Mouse (Mus musculus) liver, embryonic 16.5 days (tissue): ENCODE results near the gene Nr4a3. TPM values are rescaled to one million over a fixed set of nuclear protein-coding genes. Genes with fewer than 3 reads are reported as not detected.

Experiments used
- ATAC-seq: fragments of 200-750 bp; cut with Nextera tagmentation; 2 replicates; pipeline ENCODE4 v1.8.0; 2017; ENCODE audit warnings: low read depth, mild to moderate bottlenecking, moderate number of reproducible peaks, moderate library complexity
- H3K27ac ChIP-seq: fragments of 300-500 bp; sonication (generic); 2 replicates; pipeline ENCODE4 v1.5.1; 2014; ENCODE audit warnings: mild to moderate bottlenecking, low read length
- H3K27me3 ChIP-seq: fragments of 300-500 bp; sonication (generic); 2 replicates; pipeline ENCODE4 v1.6.1; 2014; ENCODE audit warnings: low read depth, low read length, mixed read lengths; ENCODE audit not compliant: control insufficient read depth, insufficient read depth
- H3K36me3 ChIP-seq: fragments of 300-500 bp; sonication (generic); 2 replicates; pipeline ENCODE4 v1.6.1; 2014; ENCODE audit warnings: mild to moderate bottlenecking; ENCODE audit not compliant: control insufficient read depth, insufficient read depth
- H3K4me1 ChIP-seq: fragments of 300-500 bp; sonication (generic); 2 replicates; pipeline ENCODE4 v1.6.1; 2014; ENCODE audit warnings: low read depth, low read length, mixed read lengths; ENCODE audit not compliant: control insufficient read depth
- H3K4me2 ChIP-seq: fragments of 300-500 bp; sonication (generic); 2 replicates; pipeline ENCODE4 v1.6.1; 2014; ENCODE audit warnings: low read depth, low read length, mixed read lengths
- H3K4me3 ChIP-seq: fragments of 300-500 bp; sonication (generic); 2 replicates; pipeline ENCODE4 v1.5.1; 2014; ENCODE audit warnings: low read depth, mild to moderate bottlenecking, low read length
- H3K9ac ChIP-seq: fragments of 300-500 bp; sonication (generic); 2 replicates; pipeline ENCODE4 v1.6.1; 2014; ENCODE audit warnings: low read depth, low read length
- H3K9me3 ChIP-seq: fragments of 300-500 bp; sonication (generic); replicated peaks from 2 replicates; pipeline ENCODE4 v1.6.1; 2016; ENCODE audit warnings: low read length; ENCODE audit not compliant: control insufficient read depth
- WGBS: fragments of 180-500 bp; shearing (Covaris S2); extraction: QIAGEN DNeasy Blood & Tissue Kit; methylation state at CpG from one replicate; pipeline ENCODE4 v1.1.7; 2014; ENCODE audit not compliant: insufficient replicate concordance; 5-methylcytosine and 5-hydroxymethylcytosine counted together
- polyA plus RNA-seq: library from polyadenylated mRNA; unstranded; fragments of >200 nt; fragmentation: Nextera tagmentation; extraction: Ambion mirVana; gene quantifications from 2 replicates; pipeline ENCODE4 v1.2.1, GENCODE M21; 2015

The Nr4a3 gene
- polyA plus RNA-seq, 1 experiment from 2014 or later, result not detected

- H3K27me3 ChIP-seq, result no peaks in the 10 kb centered on the region
- no peak overlapping the region for H3K9ac ChIP-seq
- ATAC-seq, result no peak
- no peak overlapping the region for H3K27ac ChIP-seq
- H3K9me3 ChIP-seq, result no peaks in the 10 kb centered on the region
- no peak overlapping the region for H3K4me3 ChIP-seq
- 52% methylated on average over 8 of the region's 8 CpGs for WGBS
- H3K36me3 ChIP-seq, result no peaks in the 10 kb centered on the region
- no peak overlapping the region for H3K4me2 ChIP-seq
- H3K4me1 ChIP-seq, result no peaks in the 10 kb centered on the region
Measured at GRCm38 (mm10) chr4:48079285-48080039, 34.5 kb downstream of the Nr4a3 start.

- Histone ChIP-seq H3K9me3 (no peaks in the 10 kb centered on the region), H3K27me3 (no peaks in the 10 kb centered on the region), H3K9ac (no peak overlapping the region), H3K4me1 (peaks cover 8% of the 10 kb centered on the region), H3K27ac (no peak overlapping the region), H3K4me2 (no peak overlapping the region), H3K36me3 (no peaks in the 10 kb centered on the region), H3K4me3 (no peak overlapping the region)
- 73% methylated on average over 4 of the region's 4 CpGs for WGBS
- no peak for ATAC-seq
Measured at GRCm38 (mm10) chr4:48083452-48083851, 38.5 kb downstream of the Nr4a3 start.

GRCm38 (mm10) chr4:48086609-48087008 lies 41.7 kb downstream of the Nr4a3 start:
- no peak overlapping the region for H3K4me3 ChIP-seq
- H3K4me2 ChIP-seq, result no peak overlapping the region
- H3K27me3 ChIP-seq, result no peaks in the 10 kb centered on the region
- 41% methylated on average over 6 of the region's 6 CpGs for WGBS
- H3K9ac ChIP-seq, result no peak overlapping the region
- H3K4me1 ChIP-seq, result peaks cover 8% of the 10 kb centered on the region
- no peaks in the 10 kb centered on the region for H3K9me3 ChIP-seq
- ATAC-seq, result peak; percentile 95
- H3K27ac ChIP-seq, result no peak overlapping the region
- H3K36me3 ChIP-seq, result no peaks in the 10 kb centered on the region

GRCm38 (mm10) chr4:48087497-48087896 lies 42.5 kb downstream of the Nr4a3 start:
- no peaks in the 10 kb centered on the region for H3K27me3 ChIP-seq
- H3K27ac ChIP-seq, result no peak overlapping the region
- 55% methylated on average over 6 of the region's 6 CpGs for WGBS
- H3K9ac ChIP-seq, result no peak overlapping the region
- peaks cover 8% of the 10 kb centered on the region for H3K4me1 ChIP-seq
- H3K9me3 ChIP-seq, result no peaks in the 10 kb centered on the region
- H3K36me3 ChIP-seq, result no peaks in the 10 kb centered on the region
- ATAC-seq, result peak; percentile 40; the same call in 1 of the 2 replicates
- H3K4me2 ChIP-seq, result no peak overlapping the region
- H3K4me3 ChIP-seq, result no peak overlapping the region

- H3K27ac ChIP-seq, result no peak overlapping the region
- WGBS, result 59% methylated on average over 3 of the region's 3 CpGs
- no peak for ATAC-seq
- H3K4me3 ChIP-seq, result no peak overlapping the region
- no peaks in the 10 kb centered on the region for H3K27me3 ChIP-seq
- no peak overlapping the region for H3K9ac ChIP-seq
- no peaks in the 10 kb centered on the region for H3K9me3 ChIP-seq
- no peaks in the 10 kb centered on the region for H3K36me3 ChIP-seq
- no peaks in the 10 kb centered on the region for H3K4me1 ChIP-seq
- H3K4me2 ChIP-seq, result no peak overlapping the region
Measured at GRCm38 (mm10) chr4:48093221-48093620, 48.3 kb downstream of the Nr4a3 start.

GRCm38 (mm10) chr4:48100217-48100616 lies 55.3 kb downstream of the Nr4a3 start:
- no peak overlapping the region for H3K9ac ChIP-seq
- no peak overlapping the region for H3K4me3 ChIP-seq
- no peak overlapping the region for H3K27ac ChIP-seq
- no peaks in the 10 kb centered on the region for H3K4me1 ChIP-seq
- H3K27me3 ChIP-seq, result no peaks in the 10 kb centered on the region
- H3K36me3 ChIP-seq, result no peaks in the 10 kb centered on the region
- no peak overlapping the region for H3K4me2 ChIP-seq
- 50% methylated on average over 8 of the region's 8 CpGs for WGBS
- no peak for ATAC-seq
- no peaks in the 10 kb centered on the region for H3K9me3 ChIP-seq

GRCm38 (mm10) chr4:48101981-48102380 lies 57.0 kb downstream of the Nr4a3 start:
- H3K9ac ChIP-seq, result no peak overlapping the region
- ATAC-seq, result no peak
- 54% methylated on average over 2 of the region's 2 CpGs for WGBS

GRCm38 (mm10) chr4:48105387-48105786 lies 60.4 kb downstream of the Nr4a3 start:
- Histone ChIP-seq H3K4me3 (no peak overlapping the region), H3K27ac (no peak overlapping the region), H3K27me3 (no peaks in the 10 kb centered on the region), H3K9me3 (no peaks in the 10 kb centered on the region), H3K36me3 (no peaks in the 10 kb centered on the region), H3K9ac (no peak overlapping the region), H3K4me2 (no peak overlapping the region), H3K4me1 (no peaks in the 10 kb centered on the region)
- 58% methylated on average over 5 of the region's 5 CpGs for WGBS
- ATAC-seq, result no peak

More at GRCm38 (mm10) chr4:48101981-48102380, 57.0 kb downstream of the Nr4a3 start:
- Histone ChIP-seq H3K4me3 (no peak overlapping the region), H3K27me3 (no peaks in the 10 kb centered on the region), H3K27ac (no peak overlapping the region), H3K9me3 (no peaks in the 10 kb centered on the region), H3K4me1 (no peaks in the 10 kb centered on the region), H3K36me3 (no peaks in the 10 kb centered on the region), H3K4me2 (no peak overlapping the region)

- Histone ChIP-seq H3K9me3 (no peaks in the 10 kb centered on the region), H3K4me1 (no peaks in the 10 kb centered on the region)
- WGBS, result 66% methylated on average over 6 of the region's 6 CpGs
Measured at GRCm38 (mm10) chr4:48107086-48107485, 62.1 kb downstream of the Nr4a3 start.

More at GRCm38 (mm10) chr4:48107086-48107485, 62.1 kb downstream of the Nr4a3 start:
- Histone ChIP-seq H3K4me2 (no peak overlapping the region), H3K27ac (no peak overlapping the region), H3K36me3 (no peaks in the 10 kb centered on the region), H3K27me3 (no peaks in the 10 kb centered on the region), H3K9ac (no peak overlapping the region), H3K4me3 (no peak overlapping the region)
- no peak for ATAC-seq
